Mouse (Mus musculus): ENCODE measurements around the gene Fbxl18. TPM values are rescaled to one million over a fixed set of nuclear protein-coding genes. Genes with fewer than 3 reads are reported as not detected.

The Fbxl18 gene
- polyA plus RNA-seq, 1 experiment from 2014 or later: 10.3 TPM

DNA sequence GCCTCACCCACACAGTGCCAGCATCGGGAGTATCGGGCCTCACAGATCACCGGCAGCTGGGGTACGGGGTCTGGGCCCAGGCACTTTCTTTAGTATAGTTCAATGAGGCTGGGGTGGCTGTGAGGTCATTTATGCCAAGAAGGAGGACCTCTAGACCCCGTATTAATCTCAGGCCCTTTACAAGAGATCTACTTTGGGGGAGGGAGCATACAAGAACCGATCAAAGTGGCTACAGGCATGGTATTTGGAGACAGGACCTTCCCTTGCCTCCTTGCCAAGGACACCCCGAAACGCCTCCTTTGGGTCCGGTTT, 73.3 kb downstream of the Fbxl18 start:
- H3K27ac ChIP-seq (ENCODE audit: low read depth): peak overlapping the region; percentile 100
- WGBS: 0% methylated on average over 9 of the region's 9 CpGs
- no peak for ATAC-seq (replicated peaks; ENCODE audit: low FRiP score, low TSS enrichment, low read depth)

DNA sequence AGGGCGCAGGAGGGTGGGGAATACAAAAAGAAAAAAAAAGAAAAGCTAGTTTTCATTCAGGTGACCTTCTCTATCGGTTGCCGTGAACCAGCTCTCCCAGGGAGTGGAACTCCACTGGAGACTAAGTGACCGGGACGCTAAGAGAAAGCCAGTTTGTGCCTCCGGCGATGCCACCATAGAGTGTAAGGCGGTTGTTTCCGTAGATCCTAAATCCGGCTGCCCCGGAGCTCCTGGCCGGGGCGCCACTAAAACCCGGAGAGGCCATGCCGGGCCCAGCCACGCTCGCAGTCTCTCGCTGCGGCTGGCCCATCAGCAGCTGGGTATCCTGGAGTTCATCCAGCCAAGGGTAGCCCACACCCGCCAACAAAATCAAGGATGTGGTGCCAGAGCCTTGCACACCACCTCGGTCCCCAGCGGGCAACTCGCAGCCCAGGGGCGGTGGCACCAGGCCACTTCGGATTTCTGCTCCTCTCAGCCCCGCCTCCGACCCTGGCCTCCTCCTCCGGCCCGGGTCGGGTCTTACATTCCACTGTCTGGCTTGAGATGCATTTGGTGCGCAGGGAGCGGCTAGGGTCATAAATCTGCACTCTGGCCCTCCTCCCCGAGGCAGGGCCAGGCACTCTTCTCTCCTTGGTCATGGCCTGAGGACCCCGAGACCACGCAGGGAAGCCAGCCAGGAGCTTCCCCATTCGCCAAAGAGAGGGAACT, 73.8 kb downstream of the Fbxl18 start:
- WGBS: under 1% methylated on average over 36 of the region's 36 CpGs
- ATAC-seq (replicated peaks; ENCODE audit: low FRiP score, low TSS enrichment, low read depth): peak; percentile 61

More for the DNA sequence above, 73.3 kb downstream of the Fbxl18 start:
- no peak for DNase-seq (ENCODE audit: low spot score)
- H3K4me2 ChIP-seq (ENCODE audit: low read length): peak overlapping the region; percentile 98
- peaks cover 21% of the 10 kb centered on the region for H3K4me1 ChIP-seq (replicated peaks; ENCODE audit: control insufficient read depth, insufficient read depth, low read length)
- no peaks in the 10 kb centered on the region for H3K9me3 ChIP-seq (ENCODE audit: control insufficient read depth, low read length)
- no peaks in the 10 kb centered on the region for H3K27me3 ChIP-seq (replicated peaks; ENCODE audit: control insufficient read depth, insufficient read depth, low read length)
- H3K36me3 ChIP-seq (ENCODE audit: control insufficient read depth, insufficient read depth, low read length): no peaks in the 10 kb centered on the region
- H3K9ac ChIP-seq (ENCODE audit: low read length): peak overlapping the region; percentile 100
- H3K4me3 ChIP-seq (ENCODE audit: low read depth, low read length): peak overlapping the region; percentile 65

GRCm38 (mm10) chr5:142820276-142821265, 74.7 kb downstream of the Fbxl18 start:
- no peaks in the 10 kb centered on the region for H3K36me3 ChIP-seq (ENCODE audit: control insufficient read depth, insufficient read depth, low read length)
- DNase-seq (ENCODE audit: low spot score) (peak; percentile 82), ATAC-seq (replicated peaks; ENCODE audit: low FRiP score, low TSS enrichment, low read depth) (no peak)
- under 1% methylated on average over 53 of the region's 53 CpGs for WGBS
- peaks cover 21% of the 10 kb centered on the region for H3K4me1 ChIP-seq (replicated peaks; ENCODE audit: control insufficient read depth, insufficient read depth, low read length)
- peak overlapping the region; percentile 98 for H3K4me2 ChIP-seq (ENCODE audit: low read length)
- no peaks in the 10 kb centered on the region for H3K27me3 ChIP-seq (replicated peaks; ENCODE audit: control insufficient read depth, insufficient read depth, low read length)
- peak overlapping the region; percentile 65 for H3K4me3 ChIP-seq (ENCODE audit: low read depth, low read length)
- no peaks in the 10 kb centered on the region for H3K9me3 ChIP-seq (ENCODE audit: control insufficient read depth, low read length)
- peak overlapping the region; percentile 100 for H3K27ac ChIP-seq (ENCODE audit: low read depth)
- H3K9ac ChIP-seq (ENCODE audit: low read length): peak overlapping the region; percentile 100

More for the DNA sequence above, 73.8 kb downstream of the Fbxl18 start:
- Histone ChIP-seq H3K4me3 (ENCODE audit: low read depth, low read length) (peak overlapping the region; percentile 65), H3K27ac (ENCODE audit: low read depth) (peak overlapping the region; percentile 100), H3K4me2 (ENCODE audit: low read length) (peak overlapping the region; percentile 98), H3K9me3 (ENCODE audit: control insufficient read depth, low read length) (no peaks in the 10 kb centered on the region), H3K27me3 (replicated peaks; ENCODE audit: control insufficient read depth, insufficient read depth, low read length) (no peaks in the 10 kb centered on the region), H3K4me1 (replicated peaks; ENCODE audit: control insufficient read depth, insufficient read depth, low read length) (peaks cover 21% of the 10 kb centered on the region), H3K9ac (ENCODE audit: low read length) (peak overlapping the region; percentile 100), H3K36me3 (ENCODE audit: control insufficient read depth, insufficient read depth, low read length) (no peaks in the 10 kb centered on the region)
- peak; percentile 95 for DNase-seq (ENCODE audit: low spot score)

DNA sequence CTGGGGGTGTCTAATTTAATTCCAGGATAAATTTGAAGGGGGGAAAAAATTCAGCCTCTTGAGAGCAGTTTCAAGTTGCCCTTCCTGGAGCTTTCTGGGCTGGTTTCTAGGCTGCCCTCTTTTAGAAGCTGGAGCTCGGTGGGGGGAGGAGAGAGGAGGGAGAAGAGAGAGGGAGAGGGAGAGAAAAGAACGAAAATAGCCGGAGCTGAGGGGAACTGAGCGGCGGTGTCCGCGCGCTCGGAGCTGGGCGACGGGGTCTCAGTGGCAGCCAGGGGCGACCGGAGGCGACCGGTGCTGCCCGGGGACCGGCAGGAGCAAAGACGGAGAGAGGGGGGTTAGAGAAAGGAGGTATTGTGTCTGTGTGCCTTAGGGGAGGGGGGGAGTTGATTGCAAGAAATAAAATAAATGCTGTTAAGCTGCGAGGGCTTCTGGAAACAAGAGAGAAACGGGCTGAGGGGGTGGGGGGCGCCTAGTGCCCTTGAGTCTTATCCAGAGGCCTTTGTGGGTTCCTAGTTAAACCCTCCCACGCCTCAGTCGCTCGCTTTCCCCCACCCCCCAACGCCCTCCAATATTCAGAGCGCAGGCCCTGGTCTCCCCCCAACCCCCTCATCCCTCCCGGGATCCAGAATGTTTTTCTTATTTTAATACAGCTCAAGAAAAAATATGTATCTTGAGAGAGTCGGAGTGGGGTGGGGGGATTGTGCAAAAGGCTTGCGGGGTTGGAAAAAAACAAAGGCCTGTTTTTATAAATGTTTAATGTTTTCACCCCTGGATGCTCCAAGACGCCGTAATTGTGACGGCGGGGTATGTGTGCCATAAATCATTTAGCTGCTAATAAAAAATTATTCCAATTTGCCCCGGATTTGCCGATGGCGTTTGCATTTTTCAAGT, 75.6 kb downstream of the Fbxl18 start:
- under 1% methylated on average over 36 of the region's 36 CpGs for WGBS
- peak overlapping the region; percentile 98 for H3K4me2 ChIP-seq (ENCODE audit: low read length)
- no peaks in the 10 kb centered on the region for H3K27me3 ChIP-seq (replicated peaks; ENCODE audit: control insufficient read depth, insufficient read depth, low read length)
- peak overlapping the region; percentile 100 for H3K9ac ChIP-seq (ENCODE audit: low read length)
- H3K9me3 ChIP-seq (ENCODE audit: control insufficient read depth, low read length): no peaks in the 10 kb centered on the region
- peak overlapping the region; percentile 100 for H3K27ac ChIP-seq (ENCODE audit: low read depth)
- H3K4me3 ChIP-seq (ENCODE audit: low read depth, low read length): peak overlapping the region; percentile 65
- peak; percentile 88 for DNase-seq (ENCODE audit: low spot score)
- ATAC-seq (replicated peaks; ENCODE audit: low FRiP score, low TSS enrichment, low read depth): no peak
- peaks cover 14% of the 10 kb centered on the region for H3K4me1 ChIP-seq (replicated peaks; ENCODE audit: control insufficient read depth, insufficient read depth, low read length)
- no peaks in the 10 kb centered on the region for H3K36me3 ChIP-seq (ENCODE audit: control insufficient read depth, insufficient read depth, low read length)

DNA sequence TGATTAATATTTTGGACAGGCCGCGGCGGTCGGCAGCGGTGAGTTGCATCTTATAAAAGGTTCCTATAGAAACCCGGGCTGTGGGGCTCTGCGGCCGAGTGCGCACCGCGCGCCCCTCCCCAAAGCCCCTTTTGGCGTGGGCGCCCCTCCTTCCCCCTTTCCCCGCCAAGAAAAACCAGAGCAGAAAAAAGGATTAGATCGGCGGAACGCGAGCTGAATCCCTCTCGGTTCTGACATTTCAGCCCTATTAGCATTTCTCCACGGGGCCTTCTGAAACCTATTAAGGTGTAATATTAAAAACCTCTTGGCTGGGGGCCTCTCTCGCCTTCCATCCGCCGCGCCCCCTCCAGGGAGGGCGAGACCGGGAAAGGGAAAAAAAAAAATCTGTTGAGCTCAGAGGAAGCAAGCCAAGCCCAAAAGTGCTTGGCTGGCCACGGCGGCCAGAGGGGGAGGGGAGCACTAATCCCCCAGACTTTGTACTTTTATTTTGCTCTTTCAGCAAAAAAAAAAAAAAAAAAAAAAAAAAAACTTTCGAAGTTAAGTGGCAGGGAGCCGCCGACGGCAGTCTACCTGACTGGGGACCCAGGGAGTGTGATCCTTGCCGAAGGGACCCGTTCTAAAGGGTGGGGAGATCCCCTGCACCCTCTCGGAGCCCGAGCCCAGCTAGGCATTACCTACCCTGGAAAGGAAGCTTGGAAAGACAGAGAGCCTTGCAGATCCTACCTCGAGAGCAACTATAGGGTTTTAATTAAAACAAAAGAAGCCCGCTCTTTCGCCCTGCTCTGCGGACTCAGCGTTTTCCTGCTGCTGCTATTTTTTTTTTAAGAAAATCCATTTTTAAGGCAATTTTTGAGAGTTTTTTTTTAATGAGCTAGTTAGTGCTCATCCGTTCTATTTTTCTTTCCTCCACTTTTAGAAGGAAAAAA, 76.5 kb downstream of the Fbxl18 start:
- H3K9me3 ChIP-seq (ENCODE audit: control insufficient read depth, low read length): no peaks in the 10 kb centered on the region
- 1% methylated on average over 43 of the region's 43 CpGs for WGBS
- no peaks in the 10 kb centered on the region for H3K27me3 ChIP-seq (replicated peaks; ENCODE audit: control insufficient read depth, insufficient read depth, low read length)
- DNase-seq (ENCODE audit: low spot score) (peak; percentile 89), ATAC-seq (replicated peaks; ENCODE audit: low FRiP score, low TSS enrichment, low read depth) (no peak)
- H3K4me2 ChIP-seq (ENCODE audit: low read length): peak overlapping the region; percentile 98
- peak overlapping the region; percentile 65 for H3K4me3 ChIP-seq (ENCODE audit: low read depth, low read length)
- peaks cover 6% of the 10 kb centered on the region for H3K4me1 ChIP-seq (replicated peaks; ENCODE audit: control insufficient read depth, insufficient read depth, low read length)
- H3K27ac ChIP-seq (ENCODE audit: low read depth): peak overlapping the region; percentile 100
- H3K36me3 ChIP-seq (ENCODE audit: control insufficient read depth, insufficient read depth, low read length): no peaks in the 10 kb centered on the region
- H3K9ac ChIP-seq (ENCODE audit: low read length): peak overlapping the region; percentile 100

- Histone ChIP-seq H3K4me2 (ENCODE audit: low read length) (peak within 1 kb of the TSS; percentile 98), H3K36me3 (ENCODE audit: control insufficient read depth, insufficient read depth, low read length) (no peaks in the 10 kb centered on the region), H3K27me3 (replicated peaks; ENCODE audit: control insufficient read depth, insufficient read depth, low read length) (no peaks in the 10 kb centered on the region), H3K9me3 (ENCODE audit: control insufficient read depth, low read length) (no peaks in the 10 kb centered on the region), H3K27ac (ENCODE audit: low read depth) (peak within 1 kb of the TSS; percentile 100), H3K4me1 (replicated peaks; ENCODE audit: control insufficient read depth, insufficient read depth, low read length) (peaks cover 9% of the 10 kb centered on the region), H3K9ac (ENCODE audit: low read length) (peak within 1 kb of the TSS; percentile 100), H3K4me3 (ENCODE audit: low read depth, low read length) (peak within 1 kb of the TSS; percentile 65)
- WGBS: under 1% methylated on average over 54 of the region's 56 CpGs
- ATAC-seq (replicated peaks; ENCODE audit: low FRiP score, low TSS enrichment, low read depth): peak; percentile 59
- peak; percentile 99 for DNase-seq (ENCODE audit: low spot score)
Observed at GRCm38 (mm10) chr5:142817524-142818434, 77.4 kb downstream of the Fbxl18 start, which contains the start of gene Tnrc18. Tnrc18 (minus strand) TSS chr5:142817662.

Data from intestine, embryonic 14.5 days (tissue).